Mouse (Mus musculus) spleen, postnatal 14 days (tissue): ENCODE measurements around the gene Pagr1b.

ENCODE experiments used
- DNase-seq, 2 experiments: peaks; one replicate each; pipeline ENCODE4 v3.0.0; 2021 to 2022; ENCODE audit warnings: low spot score in 2 of 2

Pagr1b gene

GRCm38 (mm10) chr7:127019306-127019960 is 3.1 kb upstream of the Pagr1b start:
- no peak for DNase-seq

- DNase-seq: no peak
These were observed 2.4 kb upstream of the Pagr1b start for GRCm38 (mm10) chr7:127018416-127019305.

GRCm38 (mm10) chr7:127017950-127018345 is 1.7 kb upstream of the Pagr1b start:
- DNase-seq: no peak

DNA sequence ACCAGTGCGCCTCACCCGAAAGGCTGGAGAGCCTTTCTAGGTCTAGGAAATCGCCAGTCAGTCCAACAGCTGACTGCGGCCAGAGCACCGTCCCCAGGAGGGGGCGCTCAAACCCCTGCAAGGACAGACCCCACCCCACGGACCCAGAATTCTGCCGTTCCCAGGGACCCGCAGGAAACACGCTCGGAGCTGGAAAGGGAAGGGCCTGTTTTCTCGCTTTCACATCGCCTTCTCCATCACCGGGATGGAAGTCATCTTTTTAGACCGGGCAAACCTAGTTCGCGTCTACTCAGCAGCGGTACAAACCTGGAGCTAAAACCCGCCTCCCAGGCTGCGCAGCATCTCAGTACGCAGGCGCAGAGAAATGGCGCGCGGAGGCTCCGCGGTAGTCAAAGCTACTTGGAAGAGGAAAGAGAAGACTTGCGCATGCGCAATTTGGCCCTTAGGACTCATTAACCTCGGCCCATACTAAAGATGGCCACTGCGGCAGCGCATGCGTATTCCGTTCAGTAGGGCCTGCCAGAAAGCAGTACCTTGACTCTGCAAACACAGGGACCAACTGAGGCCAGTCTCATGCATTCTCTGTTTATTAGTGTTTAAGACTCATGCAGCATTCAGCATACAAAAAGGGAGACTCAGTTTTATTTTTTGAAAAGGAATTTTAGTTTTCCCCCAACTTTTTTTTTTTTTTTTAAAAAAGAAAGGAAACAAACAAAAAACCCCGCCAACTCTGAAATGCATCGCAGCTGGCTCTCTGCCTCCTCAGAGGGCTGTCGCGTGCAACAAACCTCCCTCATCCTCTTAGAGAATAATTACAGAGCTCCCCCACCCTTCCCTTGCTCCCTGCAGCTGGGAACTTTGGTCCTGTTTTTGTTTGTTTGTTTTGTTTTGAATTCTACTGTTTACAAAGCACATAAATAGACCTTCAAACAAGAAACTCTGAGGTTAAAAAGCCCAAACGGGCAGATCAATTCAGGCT is 976 bp upstream of the Pagr1b start, which contains the start of gene Pagr1a:
TSS of gene Pagr1a (minus strand) at position 382 of the 979 bp plus-strand sequence.
- peak; percentile 95 to 96 for DNase-seq

DNA sequence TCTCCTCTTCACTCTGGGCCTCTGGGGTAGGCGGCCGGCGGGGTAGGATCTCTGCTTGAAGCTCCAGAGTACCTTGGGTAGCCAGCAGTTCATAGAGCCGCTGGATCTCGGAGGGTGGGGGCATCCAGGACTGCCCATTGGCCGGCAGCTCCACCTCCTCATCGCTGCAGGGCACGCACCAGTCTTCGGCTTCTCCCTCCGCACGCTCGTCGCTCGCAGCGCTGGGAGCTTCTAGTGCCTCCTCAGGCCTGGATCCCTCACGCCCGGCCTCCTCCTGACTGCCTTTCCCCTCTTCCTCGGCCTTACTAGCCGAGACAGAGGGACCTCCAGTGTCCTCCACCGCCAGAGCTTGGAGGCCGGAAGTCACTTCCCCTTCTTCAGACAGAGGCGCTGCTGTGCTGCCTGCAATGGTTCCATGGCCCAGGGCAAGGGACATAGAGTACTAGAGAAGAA is 228 bp upstream of the Pagr1b start:
- DNase-seq: no peak

- no peak for DNase-seq
These were observed 203 bp downstream of the Pagr1b start for GRCm38 (mm10) chr7:127016081-127016480.

- no peak for DNase-seq
These were observed 1.3 kb downstream of the Pagr1b start for GRCm38 (mm10) chr7:127014993-127015392.

- peak in 1 of 2 experiments; percentile 48 for DNase-seq
These were observed 2.0 kb downstream of the Pagr1b start, which contains the start of gene Mvp for GRCm38 (mm10) chr7:127014320-127014719. Mvp (minus strand) TSS chr7:127014621.

DNA sequence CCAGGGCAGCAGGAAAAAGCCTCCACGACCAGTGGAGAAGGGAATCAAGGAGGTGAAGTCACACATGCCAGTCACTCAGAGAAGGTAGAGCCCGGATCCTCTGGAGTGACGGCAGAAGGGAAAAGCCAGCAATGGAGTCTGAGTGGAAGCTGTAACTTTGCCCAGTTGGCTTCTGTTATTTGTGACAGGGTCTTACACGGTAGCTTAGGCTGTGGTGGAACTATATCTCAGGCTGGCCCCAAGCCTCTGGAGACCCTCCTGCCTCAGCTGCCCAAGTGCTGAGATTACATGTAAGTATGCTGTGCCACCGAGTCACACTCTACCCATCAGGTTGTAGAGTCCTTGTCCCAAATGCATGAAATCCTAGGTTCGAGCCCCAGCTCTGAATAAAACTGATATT is 2.9 kb downstream of the Pagr1b start:
- DNase-seq: no peak

GRCm38 (mm10) chr7:127012845-127013244 is 3.4 kb downstream of the Pagr1b start:
- no peak for DNase-seq

DNA sequence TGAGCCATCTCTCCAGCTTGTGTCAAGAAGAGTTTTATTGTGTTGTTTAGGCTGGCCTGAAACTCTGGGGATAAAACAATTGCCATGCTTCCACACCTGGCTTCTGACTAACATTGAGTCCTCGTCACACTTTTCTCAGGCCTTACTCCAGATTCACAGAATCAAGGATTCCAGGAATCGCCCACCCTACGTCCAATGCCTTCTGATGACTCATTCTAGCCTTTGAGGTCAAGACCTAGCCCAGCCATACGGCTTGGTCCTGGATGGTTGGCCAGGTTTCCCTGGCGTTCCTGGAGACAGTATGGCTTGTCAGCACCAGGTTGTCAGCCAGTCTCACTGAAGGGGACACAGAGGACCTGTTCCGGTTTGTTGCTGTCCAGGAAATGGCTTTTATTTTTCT is 3.9 kb downstream of the Pagr1b start:
- DNase-seq: no peak

GRCm38 (mm10) chr7:127011717-127012116 is 4.6 kb downstream of the Pagr1b start:
- DNase-seq: no peak

- no peak for DNase-seq
These were observed 5.2 kb downstream of the Pagr1b start for GRCm38 (mm10) chr7:127011051-127011450.

- DNase-seq: no peak
These were observed 6.8 kb downstream of the Pagr1b start for GRCm38 (mm10) chr7:127009307-127010085.

GRCm38 (mm10) chr7:127008239-127009019 is 7.9 kb downstream of the Pagr1b start:
- peak in 1 of 2 experiments; percentile 41 for DNase-seq

DNA sequence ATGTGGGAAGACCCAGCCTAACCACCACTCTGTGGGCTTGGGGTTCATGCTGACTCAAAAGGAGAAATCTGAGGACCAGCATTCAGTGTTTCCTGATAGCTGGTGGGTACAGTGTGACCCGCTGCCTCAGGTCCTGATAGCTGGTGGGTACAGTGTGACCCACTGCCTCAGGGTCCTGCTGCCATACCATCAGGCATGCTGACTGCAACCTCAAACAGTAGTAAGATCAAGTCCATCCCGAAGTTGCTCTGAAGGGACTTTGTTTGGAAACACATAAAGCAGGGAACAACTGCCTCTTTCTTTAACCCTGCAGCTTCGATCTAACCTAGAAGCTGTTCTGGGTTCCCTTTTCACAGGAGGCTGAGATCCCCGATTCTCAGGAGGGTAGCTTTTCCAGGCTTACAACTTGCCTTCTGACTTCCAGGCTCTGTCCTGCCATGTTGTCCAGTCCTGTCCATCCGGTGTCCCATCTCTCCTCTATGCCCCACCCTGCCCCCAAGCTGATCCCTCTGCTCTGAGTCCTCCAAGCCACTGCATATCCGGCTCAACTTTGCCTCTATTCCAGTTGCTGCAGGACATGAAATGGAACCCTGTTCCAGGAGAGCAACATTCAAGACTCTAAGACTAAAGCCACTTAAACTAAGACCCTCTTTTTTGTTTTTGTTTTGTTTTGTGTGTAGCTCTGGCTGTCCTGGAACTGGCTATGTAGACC is 8.8 kb downstream of the Pagr1b start:
- no peak for DNase-seq

DNA sequence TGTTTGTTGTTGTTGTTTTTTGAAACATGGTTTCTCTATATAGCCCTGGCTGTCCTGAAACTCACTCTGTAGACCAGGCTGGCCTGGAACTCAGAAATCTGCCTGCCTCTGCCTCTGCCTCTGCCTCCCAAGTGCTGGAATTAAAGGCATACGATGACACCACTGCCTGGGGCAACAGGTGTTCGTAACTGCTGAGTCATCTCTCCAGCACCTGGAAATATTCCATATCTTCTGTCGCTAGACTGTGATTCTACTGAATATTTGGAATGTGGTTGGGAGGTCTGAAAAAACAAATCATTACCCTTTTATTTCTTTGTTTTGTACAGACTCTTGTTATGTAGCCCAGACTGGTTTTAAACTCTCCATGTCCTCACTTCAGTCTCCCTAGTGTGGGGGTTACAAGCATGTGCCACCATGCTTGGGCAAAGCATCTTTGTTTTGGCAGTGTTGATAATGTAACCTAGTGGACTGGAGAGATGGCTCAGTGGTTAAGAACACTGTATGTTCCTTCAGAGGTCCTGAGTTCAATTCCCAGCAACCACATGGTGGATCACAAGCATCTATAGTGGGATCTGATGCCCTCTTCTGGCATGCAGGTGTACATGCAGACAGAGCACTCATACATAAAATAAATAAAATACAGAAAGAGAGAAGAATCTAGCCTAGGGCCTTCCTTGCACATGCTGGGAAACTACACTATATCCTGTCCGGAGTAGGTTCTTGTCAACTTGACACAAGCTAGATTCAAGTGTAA is 12.0 kb downstream of the Pagr1b start:
- no peak for DNase-seq

- no peak for DNase-seq
These were observed 12.7 kb downstream of the Pagr1b start for GRCm38 (mm10) chr7:127003620-127004019.

DNA sequence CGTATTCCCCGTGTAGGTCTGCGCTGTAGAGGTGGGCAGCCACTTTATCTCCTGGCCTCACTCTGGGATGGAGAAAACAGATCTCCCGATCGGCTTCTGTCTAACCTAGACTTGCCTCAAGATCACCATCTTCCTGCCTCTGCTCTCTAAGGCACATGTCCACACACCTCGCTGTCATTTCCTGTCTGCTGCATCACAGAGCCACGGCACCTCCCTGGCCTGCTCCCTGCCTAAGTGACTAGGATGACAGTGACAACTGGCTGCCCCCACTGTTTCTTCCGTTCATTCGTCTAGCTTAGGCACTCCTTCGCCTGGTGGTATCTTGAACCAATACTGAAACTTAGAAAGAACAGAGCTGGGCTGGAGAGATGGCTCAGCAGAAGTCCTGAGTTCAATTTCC is 16.7 kb downstream of the Pagr1b start:
- DNase-seq: no peak
